9 mouse cellular contexts compared by ENCODE assay signal in the genomic region with DNA sequence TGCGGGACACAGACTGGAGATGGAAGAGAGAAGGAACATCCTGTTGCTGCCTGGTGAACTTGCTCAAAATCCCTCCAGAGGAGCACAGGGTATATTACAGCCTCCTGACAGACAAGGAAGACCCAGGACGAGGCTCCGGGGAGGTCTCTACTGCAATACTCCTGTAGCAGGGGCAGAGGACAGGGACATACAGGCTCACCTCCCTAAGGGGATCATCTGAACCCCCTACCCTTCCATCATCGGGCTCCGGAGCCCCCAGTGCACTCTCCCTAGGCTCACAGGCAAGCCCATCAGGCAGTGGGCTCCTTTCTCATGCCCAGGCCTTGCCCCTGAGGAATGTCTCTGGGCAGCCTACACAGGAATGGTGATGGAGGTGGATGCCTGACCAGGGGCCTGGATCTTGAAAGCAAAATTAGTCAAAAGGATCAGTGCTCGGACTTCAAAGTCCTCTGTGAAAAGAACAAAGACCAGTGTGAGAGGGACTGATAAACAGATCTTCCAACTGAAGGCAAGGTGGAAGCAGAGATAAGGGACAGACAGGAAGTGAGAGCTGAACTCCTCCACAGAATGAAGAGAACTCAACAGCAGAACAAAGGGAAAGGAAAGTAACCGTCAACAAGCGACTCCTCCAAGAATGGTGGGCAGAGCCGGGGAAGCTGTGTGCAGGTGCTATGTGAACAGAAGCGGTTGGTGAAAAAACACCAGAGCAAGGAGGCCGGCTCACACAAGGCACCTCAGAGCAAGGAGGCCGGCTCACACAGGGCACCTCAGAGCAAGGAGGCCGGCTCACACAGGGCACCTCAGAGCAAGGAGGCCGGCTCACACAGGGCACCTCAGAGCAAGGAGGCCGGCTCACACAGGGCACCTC. TPM values are rescaled to one million over a fixed set of nuclear protein-coding genes. Genes with fewer than 3 reads are reported as not detected.
DNase-seq lines count a peak whose midpoint lies in the region; ATAC-seq and TF ChIP-seq lines count a peak whose summit lies in the region.
"Had no signal": no experiment of that assay in that cellular context is flagged by ENCODE, and none has a peak within 500 bp of the region (broad histone marks: within the 10 kb centered on the region; RNA-seq: fewer than 3 reads in every experiment).

No protein-coding gene starts in this region.

- H3K4me2 ChIP-seq in liver, embryonic 15.5 days, result peak overlapping the region; percentile 62

- no peaks in the 10 kb centered on the region for H3K9me3 ChIP-seq in heart, embryonic 10.5 days
- no peaks in the 10 kb centered on the region for H3K9me3 ChIP-seq in liver, embryonic 15.5 days (replicated peaks)

- TF ChIP-seq POLR2A in spleen, adult 2 months (IDR thresholded peaks at IDR 0.05; ENCODE audit: low read depth, low read length), result no peak

- peak; percentile 80 for ATAC-seq in liver, embryonic 15.5 days (ENCODE audit: insufficient read depth)

- peak overlapping the region; percentile 83 for H3K27ac ChIP-seq in heart, embryonic 10.5 days
- H3K27ac ChIP-seq in spleen, adult 2 months (ENCODE audit: insufficient read depth, low read length), result 0 out of 2 replicates have a peak overlapping the region, but pooled peaks have one; percentile 30
- H3K27ac ChIP-seq in liver, embryonic 15.5 days (replicated peaks), result peak overlapping the region; percentile 77

- peaks cover 45% of the 10 kb centered on the region for H3K36me3 ChIP-seq in heart, embryonic 10.5 days
- H3K36me3 ChIP-seq in spleen, adult 2 months (ENCODE audit: control insufficient read depth, insufficient read depth, low read length), result peaks cover 48% of the 10 kb centered on the region
- peaks cover 65% of the 10 kb centered on the region for H3K36me3 ChIP-seq in liver, embryonic 15.5 days (replicated peaks)

- peak overlapping the region; percentile 36; the same call in 1 of the 2 replicates for H3K9ac ChIP-seq in liver, embryonic 15.5 days

- DNase-seq in heart, embryonic 10.5 days (ENCODE audit: low spot score), result peak; percentile 87
- no peak for DNase-seq in heart, postnatal 25 days (ENCODE audit: low spot score)
- peak in 1 of 2 experiments; percentile 9 for DNase-seq in spleen, adult 2 months (ENCODE audit: low read depth in 1 of 2, low spot score in 2 of 2)
- no peak for DNase-seq in spleen, postnatal 14 days (ENCODE audit: low spot score in 2 of 2)
- no peak for DNase-seq in right cerebral cortex, adult 18-20 months
- no peak for DNase-seq in cerebellum, adult 9-11 months
- DNase-seq in adrenal gland, postnatal 10 days, result no peak

- no peak for TF ChIP-seq CTCF in spleen, adult 2 months (IDR thresholded peaks at IDR 0.05; ENCODE audit: extremely low read depth, insufficient read depth, insufficient read length, insufficient replicate concordance)

- H3K4me3 ChIP-seq in heart, embryonic 10.5 days, result peak overlapping the region; percentile 18; the same call in 1 of the 2 replicates
- no peak overlapping the region for H3K4me3 ChIP-seq in spleen, adult 2 months (ENCODE audit: extremely low read depth, insufficient read depth, insufficient read length)
- peak overlapping the region; percentile 14; the same call in 1 of the 2 replicates for H3K4me3 ChIP-seq in liver, embryonic 15.5 days (replicated peaks)
- H3K4me3 ChIP-seq: myocyte had no signal

- intact Hi-C loops in heart, postnatal 25 days (cut with DNase I), result loop anchor here (2.0 kb wide), 1 partner anchor 165 kb away; no protein-coding TSS in a partner anchor

- 42% methylated on average over 15 of the region's 15 CpGs for WGBS in heart, embryonic 10.5 days
- WGBS in spleen, adult 2 months, result 43% methylated on average over 15 of the region's 15 CpGs
- WGBS in liver, embryonic 15.5 days (ENCODE audit: insufficient replicate concordance), result 21% methylated on average over 15 of the region's 15 CpGs

- H3K27me3 ChIP-seq in heart, embryonic 10.5 days (ENCODE audit: insufficient read depth, poor library complexity, severe bottlenecking), result no peaks in the 10 kb centered on the region
- H3K27me3 ChIP-seq in spleen, adult 2 months (ENCODE audit: control insufficient read depth, insufficient read depth, low read length), result no peaks in the 10 kb centered on the region
- no peaks in the 10 kb centered on the region for H3K27me3 ChIP-seq in liver, embryonic 15.5 days

- H3K4me1 ChIP-seq in heart, embryonic 10.5 days, result peaks cover 44% of the 10 kb centered on the region
- no peaks in the 10 kb centered on the region for H3K4me1 ChIP-seq in spleen, adult 2 months (ENCODE audit: control insufficient read depth, insufficient read depth, insufficient read length)
- H3K4me1 ChIP-seq in liver, embryonic 15.5 days (replicated peaks), result peaks cover 78% of the 10 kb centered on the region

RNA-seq across cellular contexts. Expression of a gene that starts 32.3 kb away (rescaled TPM):
- 6.2 and 6.6 TPM in 2 replicates for polyA plus RNA-seq in heart, embryonic 10.5 days (2016; fragmentation: Nextera tagmentation; extraction: Ambion mirVana)
- total RNA-seq in heart, postnatal 25 days (2021), result 10 to 100 TPM; 24.3 to 30.1 TPM
- 24.7 and 35.7 TPM in 2 replicates for polyA plus RNA-seq in spleen, adult 2 months (2012; rRNA removed)
- polyA plus RNA-seq in liver, embryonic 15.5 days (2015; fragmentation: Nextera tagmentation; extraction: Ambion mirVana), result 8.2 and 8.7 TPM in 2 replicates
- 10 to 100 TPM; 37.1 to 52.7 TPM for total RNA-seq in adrenal gland, postnatal 10 days (2021)

RNA-seq across cellular contexts. Expression of a gene that starts 41.0 kb away (rescaled TPM):
- polyA plus RNA-seq in heart, embryonic 10.5 days (2016; fragmentation: Nextera tagmentation; extraction: Ambion mirVana), result 25.7 and 30.1 TPM in 2 replicates
- total RNA-seq in heart, postnatal 25 days (2021), result 10 to 100 TPM; 67.6 to 68.9 TPM
- 33.2 and 45.2 TPM in 2 replicates for polyA plus RNA-seq in spleen, adult 2 months (2012; rRNA removed)
- polyA plus RNA-seq in liver, embryonic 15.5 days (2015; fragmentation: Nextera tagmentation; extraction: Ambion mirVana), result 20.6 and 22.5 TPM in 2 replicates
- total RNA-seq in adrenal gland, postnatal 10 days (2021), result 10 to 100 TPM; 60.7 to 72.7 TPM

RNA-seq across cellular contexts. Expression of a gene that starts 47.9 kb away (rescaled TPM):
- polyA plus RNA-seq in heart, embryonic 10.5 days (2016; fragmentation: Nextera tagmentation; extraction: Ambion mirVana), result 33.7 and 41.5 TPM in 2 replicates
- 100 to 1,000 TPM in 1 of 2 experiments, 10 to 100 TPM in 1; 91.3 to 119 TPM for total RNA-seq in heart, postnatal 25 days (2021)
- polyA plus RNA-seq in spleen, adult 2 months (2012; rRNA removed), result 65.1 and 80.8 TPM in 2 replicates
- 35.5 and 40.0 TPM in 2 replicates for polyA plus RNA-seq in liver, embryonic 15.5 days (2015; fragmentation: Nextera tagmentation; extraction: Ambion mirVana)
- 10 to 100 TPM; 68.2 to 75.6 TPM for total RNA-seq in adrenal gland, postnatal 10 days (2021)

Comparison
In these comparisons a context has a peak if more than half of its experiments do, and no peak if none do; other contexts are left out.
1. H3K27ac ChIP-seq: peak in every context shown above with its lines; median percentile 83 in heart, embryonic 10.5 days; 77 in liver, embryonic 15.5 days; 30 in spleen, adult 2 months.